Mouse (Mus musculus) A20 (cell line): ENCODE results near the gene Sgca.
"Not testable (repeated sequence)": the region's sequence is repeated elsewhere in the genome, so short reads cannot be mapped to it uniquely, and the experiment has no call there.

ENCODE experiments used
- DNase-seq: peaks from one replicate; pipeline ENCODE4 v3.0.0-alpha.2; 2011; ENCODE audit warnings: low read depth, low spot score

Gene Sgca

DNA sequence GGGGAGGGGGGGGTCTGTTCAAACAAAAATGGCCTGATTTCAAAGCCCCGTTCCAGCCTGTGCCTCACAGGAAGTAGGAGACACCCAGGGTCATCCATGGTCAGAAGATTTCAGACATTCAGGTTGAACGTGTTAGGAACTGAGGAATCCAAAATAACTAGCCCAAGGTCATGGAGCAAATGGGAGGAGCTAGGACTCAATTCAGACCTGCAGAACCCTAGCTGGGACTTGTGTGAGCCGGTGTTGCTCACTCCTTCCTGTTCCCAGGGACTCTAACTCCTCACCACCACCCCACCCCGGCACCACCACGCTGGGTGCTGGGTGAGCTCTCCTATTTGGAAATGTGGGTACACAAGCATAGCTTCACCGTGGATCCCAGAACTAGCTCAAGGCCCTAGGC, 11.2 kb upstream of the Sgca start:
- DNase-seq, result no peak

DNA sequence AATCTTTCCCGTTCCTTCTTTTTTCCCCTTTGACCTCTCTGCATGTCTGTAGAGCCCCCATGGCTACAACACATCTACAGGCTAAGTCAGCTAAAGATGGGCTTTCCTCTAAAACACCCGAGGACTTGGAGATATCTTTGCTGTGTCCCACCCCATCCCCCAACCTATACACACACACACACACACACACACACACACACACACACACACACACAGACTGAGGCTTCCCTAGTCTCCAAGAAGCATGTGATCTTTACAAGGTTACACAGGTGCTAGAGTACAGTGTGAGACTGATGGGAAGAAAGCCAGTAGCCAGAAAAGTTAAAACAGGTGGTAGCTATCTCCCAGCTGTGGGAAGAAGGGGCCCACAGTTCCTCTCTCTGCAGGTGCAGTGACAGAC, 10.3 kb upstream of the Sgca start:
- no peak for DNase-seq

DNA sequence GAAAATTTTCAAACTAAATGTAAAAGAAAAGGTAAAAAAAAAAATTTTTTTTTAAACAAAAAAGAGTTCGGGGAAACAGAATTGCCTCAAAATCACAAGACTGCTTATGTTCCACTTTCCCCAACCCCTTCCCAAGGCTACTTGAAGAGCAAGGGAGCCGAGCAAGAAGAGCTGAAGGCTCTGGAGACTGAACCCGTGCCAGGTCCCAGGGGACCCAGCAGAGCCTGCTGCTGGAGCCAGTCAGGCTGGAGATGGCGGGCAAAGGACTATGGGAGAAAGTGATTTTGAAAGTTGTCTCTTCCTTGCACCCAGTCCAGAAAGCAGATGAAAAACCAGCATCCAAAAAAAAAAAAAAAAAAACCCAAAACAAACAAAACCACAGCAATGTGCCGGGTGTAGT, 9.7 kb upstream of the Sgca start:
- no peak for DNase-seq

DNA sequence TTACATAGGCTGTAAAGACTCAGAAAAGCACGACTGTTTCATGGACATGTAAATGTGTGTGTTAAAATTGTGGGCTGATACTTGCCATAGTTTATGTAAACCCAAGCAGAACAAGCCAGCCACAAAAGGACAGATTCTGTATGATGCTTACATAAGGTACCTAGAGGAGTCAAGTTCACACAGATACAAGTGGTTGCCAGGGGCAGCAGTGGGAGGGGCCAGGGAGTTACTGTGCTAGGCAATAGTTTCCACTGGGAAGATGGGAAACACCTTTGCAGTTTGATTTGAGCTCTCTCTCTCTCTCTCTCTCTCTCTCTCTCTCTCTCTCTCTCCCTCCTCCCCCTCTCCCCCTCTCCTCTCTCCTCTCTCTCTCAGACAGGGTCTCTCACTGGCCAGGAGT, 9.0 kb upstream of the Sgca start:
- DNase-seq, result no peak

DNA sequence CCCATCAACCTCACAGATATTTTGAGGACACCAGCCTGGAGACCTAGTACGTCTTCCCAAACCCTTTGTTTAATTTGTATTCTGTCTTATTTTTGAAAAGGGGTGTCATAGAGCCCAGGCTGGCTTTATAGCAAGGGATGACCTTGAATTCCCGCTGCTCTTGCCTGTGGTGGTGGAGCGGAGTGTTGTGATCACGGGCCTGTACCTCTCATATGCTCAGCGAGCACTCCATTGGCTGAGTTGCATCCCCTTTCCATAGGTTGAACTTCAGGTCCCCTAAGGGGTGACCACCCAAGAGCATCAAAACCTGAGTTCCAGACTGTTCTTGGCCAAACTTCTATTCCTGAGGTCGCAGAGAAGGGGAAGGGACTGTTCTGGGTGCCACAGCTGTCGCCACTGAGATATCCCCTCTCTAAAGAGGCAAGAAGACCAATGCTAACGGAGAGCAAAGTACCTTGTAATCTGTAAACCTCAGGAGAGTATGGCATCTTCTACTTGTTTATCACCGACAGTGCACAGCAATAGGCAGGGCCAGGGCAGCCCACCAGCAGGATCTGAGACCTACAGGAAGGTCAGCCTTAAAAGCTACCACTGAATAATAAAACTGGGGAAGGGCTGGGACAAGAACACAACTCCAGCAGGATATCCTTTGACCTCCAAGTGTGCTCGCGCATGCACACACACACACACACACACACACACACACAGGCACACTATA, 3.5 kb upstream of the Sgca start:
- no peak for DNase-seq

DNA sequence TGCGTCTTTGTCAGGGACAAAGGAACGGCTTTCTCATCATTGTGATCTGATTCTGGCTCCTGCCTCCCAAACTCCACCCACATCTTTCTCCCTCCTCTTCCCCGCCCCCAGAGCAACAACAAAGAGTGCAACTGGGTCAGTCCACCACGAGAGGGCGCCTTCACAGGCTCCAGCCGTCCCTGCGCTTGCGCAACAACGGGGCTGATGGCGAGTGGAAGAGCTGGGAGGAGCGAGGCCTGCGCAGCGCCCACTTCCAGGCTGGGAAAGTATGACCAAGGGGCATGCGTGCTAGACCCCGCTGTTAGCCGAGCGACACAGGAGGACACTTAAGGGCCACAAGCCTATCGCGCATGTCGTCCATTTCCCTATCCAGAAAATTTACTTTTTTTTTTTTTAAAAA, 2.8 kb upstream of the Sgca start:
- peak; percentile 94 for DNase-seq

DNA sequence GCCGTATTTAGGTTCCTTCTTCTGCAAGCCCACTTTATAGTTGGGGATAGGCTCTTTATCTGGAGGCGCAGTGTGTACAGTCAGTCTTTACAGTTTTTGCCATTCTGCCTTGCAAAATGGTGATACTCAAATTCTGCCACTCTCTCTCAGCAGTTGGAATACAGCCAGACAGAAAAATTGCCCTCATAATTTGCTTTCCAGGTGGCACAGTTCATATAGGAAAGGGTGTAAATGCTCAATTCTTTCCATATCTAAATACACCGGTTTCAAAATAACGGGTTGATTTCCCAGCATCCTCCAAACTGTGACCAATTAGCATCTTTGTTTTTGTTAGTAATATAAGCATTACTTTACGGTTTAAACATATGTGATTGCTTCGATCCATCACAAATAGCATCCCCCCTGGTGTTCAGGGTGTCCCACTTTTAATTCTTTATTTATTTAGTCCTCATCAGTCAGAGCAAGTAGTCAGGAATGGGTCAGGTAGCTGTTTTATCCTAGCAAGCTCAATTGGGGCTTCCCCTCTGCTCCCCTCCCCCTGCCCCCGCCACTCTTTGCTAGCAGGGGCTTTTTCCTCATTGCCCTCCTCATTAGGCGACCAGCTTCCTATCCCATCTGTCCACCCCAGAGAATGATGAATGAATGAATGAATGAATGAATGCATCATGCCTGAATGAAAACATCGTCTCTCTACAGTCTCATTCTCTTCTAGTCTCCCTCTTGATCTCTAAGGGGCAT, 2.2 kb upstream of the Sgca start:
- DNase-seq, result no peak

DNA sequence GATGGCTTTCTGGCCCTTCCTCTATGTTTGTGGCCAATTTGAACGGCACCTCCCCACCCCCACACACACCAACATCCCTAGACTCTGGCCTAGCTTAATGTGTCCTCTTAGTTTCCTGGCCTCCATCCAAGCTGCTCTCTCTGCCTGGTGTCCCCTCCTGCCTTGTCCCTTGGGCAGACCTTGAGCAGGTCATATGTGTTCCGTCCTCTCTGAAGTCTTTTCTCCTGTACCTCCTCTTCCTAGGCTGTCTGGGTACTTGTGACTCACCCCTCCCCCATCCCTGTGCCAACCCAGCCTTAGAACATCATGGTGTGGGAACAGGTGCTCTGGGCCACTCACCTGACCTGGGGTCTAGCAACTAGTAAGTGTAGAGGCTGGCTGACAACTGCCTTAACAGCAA, 1.2 kb downstream of the Sgca start:
- no peak for DNase-seq

DNA sequence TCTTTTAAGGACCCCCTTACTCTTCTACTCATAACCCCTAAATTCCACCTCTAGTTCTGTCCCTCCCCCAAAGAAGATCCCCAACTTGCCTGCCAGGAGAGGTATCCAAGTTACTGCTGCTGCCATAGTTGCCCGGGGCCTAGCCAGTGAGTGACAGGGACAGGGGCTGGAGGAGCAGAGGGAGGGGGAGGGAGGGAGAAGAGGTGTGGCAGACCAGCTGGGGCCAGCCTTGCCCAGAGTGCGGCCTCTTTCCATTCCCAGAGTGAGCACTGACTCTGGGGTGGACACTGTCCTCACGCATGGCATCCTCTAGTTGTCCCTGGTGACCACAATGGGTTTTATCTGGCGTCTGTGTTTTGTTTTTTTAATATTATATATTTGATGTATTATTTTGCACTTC, 2.8 kb downstream of the Sgca start:
- DNase-seq, result no peak

DNA sequence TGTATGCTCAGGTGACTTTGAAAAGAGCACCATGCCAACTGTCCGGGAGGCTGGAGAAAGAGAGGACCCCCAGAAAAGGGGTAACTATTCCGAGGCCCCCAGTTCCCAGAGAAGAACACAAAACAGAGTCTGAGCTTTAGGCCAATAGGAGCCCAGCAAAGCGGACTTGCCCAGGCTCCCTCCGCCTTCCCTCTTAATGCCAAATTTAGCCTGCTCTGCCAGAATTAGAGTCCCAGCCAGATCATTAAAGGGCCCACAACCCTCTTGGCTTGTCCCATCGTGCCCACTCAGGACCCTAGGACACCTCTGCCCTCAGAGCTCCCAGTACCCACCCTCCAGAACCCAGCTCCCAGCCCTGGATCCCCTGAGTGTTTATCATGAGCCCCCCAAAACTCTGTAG, 3.2 kb downstream of the Sgca start:
- DNase-seq, result no peak

DNA sequence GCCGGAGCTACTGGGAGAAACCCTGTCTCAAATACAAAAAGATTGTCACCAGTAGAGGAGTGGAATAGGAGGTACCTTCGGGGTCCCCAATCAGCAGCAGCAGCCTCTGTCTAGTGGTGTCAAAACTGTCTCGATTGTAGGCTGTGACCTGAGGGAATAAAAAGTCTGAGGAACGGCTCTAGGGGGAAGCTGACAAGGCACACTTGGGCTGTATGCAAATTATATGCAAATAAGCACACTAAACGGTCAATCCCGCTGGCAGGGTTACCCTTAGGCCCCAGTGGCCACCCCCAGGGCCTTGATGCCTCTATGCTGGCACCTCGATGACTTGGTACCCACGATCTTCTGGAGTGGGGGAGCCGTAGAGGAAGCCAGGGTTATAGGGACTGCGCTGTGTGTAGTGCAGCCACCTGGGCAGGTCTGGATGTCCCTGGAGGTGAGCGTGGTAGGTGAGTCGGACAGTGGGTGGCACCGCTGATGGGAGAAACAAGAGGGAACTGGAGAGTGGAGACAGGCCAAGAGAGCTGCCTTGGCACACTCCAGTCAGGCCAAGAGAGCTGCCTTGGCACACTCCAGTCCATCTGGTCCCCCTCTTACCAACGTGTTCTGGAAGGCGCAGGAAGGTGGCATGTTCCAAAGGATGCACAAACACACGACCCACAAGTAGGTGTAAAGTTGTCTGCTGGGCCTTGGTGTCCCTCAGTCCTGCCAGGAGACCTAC, 4.1 kb downstream of the Sgca start:
- DNase-seq, result peak; percentile 43

DNA sequence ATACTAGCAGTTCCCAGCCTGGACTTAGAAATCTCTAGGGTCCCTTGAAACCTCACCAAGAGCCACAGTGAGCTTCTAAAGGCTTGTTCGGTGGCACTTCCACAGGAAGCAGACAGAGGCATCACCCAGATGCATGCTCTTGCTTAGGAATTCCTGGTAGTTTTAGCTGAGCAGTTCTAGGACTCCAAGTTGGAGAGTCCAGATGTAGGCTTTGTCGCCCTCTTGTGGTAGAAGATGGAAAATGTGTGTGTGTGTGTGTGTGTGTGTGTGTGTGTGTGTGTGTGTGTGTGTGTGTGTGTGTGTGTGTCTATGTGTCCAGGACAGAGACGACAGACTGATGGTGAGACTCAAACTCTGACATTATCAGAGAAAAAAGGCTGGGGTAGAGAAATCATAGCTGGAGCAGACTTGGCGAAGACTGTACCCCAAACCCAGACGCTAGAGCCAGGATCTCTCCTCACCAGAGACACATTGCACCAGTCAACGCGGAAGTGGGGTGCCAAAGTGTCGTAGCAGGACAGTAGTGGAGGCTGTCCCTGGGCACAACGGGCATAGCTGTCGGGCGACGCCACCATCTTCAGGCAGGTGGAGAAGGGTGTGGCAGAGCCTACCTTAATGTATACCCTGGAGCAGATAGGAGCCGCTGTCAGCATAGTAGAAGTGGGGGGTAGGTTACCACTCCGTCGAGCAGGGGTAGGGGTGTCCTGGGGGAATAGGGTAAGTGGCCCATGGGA, 5.8 kb downstream of the Sgca start:
- DNase-seq, result peak; percentile 61

DNA sequence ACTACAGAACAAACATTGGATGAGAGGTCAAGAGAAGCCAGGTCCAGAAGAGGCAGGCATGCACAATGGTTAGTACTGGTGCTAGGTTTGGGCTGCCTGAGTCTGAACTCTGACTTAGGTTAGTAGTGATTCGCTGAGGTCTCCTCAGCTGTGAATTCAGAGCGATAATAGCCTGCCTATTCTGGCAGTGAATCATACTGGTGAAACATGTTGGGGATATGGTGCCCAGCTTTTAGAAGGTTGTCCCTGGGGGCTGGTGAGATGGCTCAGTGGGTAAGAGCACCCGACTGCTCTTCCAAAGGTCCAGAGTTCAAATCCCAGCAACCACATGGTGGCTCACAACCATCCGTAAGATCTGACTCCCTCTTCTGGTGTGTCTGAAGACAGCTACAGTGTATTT, 6.4 kb downstream of the Sgca start:
- not testable (repeated sequence) for DNase-seq

DNA sequence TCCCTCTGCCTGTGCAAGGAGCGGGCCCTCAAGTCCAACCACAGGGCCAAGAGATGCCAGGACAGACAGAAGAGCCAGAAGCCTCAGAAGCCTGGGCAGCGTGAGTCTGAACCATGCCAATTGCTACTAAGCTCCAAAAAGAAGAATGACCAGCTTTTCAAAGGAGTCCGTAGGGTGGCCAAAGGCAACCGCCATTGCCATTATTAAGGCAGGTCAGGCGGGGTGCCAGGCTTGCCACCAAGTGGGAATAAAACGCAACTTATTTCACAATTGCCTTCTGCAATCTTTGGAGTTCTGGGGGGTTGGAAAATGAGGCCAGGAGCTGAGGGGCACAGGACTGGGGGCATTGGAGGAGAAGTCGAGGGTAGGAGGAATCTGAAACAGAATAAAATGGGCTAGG, 7.9 kb downstream of the Sgca start:
- no peak for DNase-seq

DNA sequence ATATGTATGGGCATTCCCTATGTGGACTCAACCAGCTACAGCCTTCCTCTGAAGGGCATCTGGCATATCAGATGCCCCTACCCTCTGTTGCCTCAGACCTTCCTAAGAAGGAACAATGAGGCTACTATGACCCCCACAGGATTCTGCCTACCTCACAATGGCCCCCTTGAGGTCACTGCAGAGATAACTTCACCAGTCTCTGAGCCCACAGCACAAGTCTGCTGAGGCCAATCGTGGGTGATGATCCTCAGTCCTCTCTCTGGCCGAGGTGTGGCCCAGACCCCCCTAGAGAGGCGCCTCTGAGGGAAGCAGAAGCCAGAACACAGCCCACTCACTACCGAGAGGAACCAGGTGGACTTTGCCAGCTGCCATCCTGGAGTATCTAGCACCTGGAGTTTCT, 8.7 kb downstream of the Sgca start, which contains the start of gene Hils1:
TSS of gene Hils1 (plus strand) at position 175 of the 400 bp plus-strand sequence.
- DNase-seq, result no peak

DNA sequence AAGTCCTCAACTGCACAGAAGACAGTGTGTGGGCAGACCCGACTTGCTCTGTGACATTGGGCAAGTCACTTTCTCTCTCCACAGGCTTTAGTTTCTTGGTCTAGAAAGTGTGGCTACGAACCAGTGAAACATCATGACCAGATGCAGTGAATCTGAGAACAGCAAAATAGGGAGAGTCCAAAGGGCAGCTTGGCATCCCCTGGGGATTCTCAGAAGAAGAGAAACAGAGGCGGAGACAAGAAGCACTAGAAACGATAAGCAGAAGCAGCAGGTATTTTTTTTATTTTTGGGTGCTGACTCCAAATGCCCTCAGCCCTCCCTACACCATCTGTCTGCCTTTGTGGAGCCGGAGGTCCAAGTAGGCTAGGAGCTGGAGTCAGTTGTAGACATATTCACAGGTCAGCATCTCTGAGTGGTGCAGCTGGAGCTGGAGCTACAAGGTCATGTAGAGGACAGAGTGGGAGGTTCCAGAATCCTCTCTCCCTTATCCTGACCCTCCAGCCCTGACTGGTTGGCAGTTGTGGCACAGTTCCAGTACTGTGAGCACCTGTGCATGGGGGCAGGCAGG, 13.5 kb downstream of the Sgca start:
- peak; percentile 56 for DNase-seq

DNA sequence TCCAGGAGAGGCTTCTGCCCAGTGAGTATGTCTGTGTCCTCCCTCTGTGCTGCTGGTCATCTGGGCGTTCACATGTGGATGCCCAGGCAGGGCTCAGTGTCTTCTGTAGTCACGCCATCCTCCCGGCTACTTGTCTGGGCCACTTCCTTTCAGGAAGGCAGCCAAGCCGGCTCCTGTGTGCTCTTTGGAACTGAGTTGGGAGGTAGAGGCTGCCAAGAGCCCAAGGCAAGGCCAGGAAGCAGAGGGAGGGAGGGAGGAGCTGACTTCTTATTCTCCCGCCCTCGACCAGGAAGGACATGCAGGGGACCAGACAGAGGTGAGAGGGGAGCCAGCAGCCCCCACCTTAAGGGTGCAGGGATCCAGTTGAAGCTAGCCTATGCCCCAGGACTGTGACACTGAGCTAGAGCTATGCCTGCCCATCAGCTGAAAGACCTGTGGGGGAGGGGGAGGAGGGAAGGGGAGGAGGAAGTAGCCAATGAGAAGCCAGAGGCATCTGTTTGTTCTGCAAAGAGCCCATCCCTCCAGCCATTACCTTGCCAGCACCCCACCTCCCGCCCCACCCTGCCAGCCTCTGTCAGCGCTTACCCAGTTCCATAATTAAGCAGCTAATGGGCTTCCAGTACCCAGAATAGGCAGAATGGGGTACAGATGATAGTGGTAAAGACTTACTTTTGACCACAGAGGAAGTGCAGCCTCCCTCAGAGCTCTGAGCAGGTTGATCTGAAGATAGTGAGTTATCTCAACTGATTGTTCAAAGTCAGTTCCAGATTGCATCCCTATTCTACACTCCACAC, 17.9 kb downstream of the Sgca start:
- DNase-seq, result no peak

DNA sequence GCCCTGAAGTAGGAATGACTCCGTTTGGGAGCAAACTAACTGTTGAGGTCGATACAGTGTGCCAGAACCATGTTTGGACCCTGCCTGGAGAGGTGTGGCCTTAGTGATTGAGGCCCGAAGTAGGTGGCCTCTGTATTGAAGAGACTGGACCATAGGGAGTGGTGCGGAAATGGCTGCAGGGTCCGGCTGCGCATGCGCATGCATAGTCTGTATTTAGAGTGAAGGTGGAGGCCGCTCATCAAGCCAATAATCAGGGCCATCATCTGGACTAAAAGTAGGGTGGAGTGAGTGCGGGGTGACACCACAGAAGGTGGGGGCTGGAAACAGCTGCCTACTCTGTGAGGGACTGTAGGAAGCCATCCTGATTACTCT, 18.4 kb downstream of the Sgca start:
- no peak for DNase-seq

DNA sequence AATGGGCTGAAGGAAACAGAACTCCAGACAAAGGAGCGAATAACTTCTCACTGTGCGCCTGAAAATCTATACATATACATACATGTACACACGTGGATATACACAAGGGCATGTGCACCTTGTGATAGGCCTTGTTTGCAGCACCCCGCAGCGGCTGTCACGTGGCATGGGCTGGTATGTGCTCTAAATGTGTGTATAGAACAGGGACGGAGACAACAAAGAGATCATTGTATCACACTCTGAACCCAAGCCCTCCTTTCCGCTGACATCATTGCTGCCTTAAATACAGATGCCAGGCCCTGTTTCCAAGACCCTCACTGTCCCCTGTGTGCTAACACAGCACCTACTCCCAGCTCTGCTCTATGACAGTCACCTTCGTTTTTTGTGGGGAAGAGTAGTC, 21.0 kb downstream of the Sgca start:
- no peak for DNase-seq

DNA sequence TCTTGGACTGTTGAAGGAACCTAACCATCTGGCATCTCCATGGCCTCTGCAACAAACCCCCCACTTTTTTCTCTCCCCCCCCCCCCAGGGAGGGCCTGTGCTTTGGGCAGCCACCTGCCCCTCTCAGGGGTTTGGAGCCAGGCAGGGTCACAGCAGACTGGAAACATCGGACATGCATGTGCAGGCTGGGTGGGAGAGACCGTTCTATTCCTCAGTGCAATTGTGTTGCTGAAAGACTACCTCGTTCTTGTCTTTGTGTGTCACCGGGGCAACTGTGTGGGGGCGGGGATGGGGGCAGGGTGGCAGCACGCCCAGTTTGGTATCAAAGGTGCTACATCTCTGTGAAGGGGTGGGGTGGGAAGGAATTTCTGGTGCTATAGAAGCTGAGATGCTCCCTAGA, 24.0 kb downstream of the Sgca start:
- no peak for DNase-seq

DNA sequence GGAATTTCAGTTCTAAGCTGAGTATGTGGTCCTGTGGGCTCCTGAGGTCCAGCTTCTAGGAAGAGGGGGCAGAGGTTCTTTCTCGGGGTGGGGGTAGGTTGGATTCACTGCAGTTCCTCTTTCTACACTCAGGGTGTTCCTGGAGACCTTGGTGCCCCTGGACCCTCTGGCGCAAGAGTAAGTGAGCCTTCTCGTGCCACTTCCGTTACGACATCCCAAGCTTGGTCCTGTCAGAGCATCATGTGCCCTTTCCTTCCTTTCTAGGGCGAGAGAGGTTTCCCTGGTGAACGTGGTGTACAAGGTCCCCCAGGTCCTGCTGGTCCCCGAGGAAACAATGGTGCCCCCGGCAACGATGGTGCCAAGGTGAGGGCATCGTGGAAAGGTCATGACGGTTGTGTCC, 30.9 kb downstream of the Sgca start:
- DNase-seq, result no peak
